Mouse (Mus musculus) heart, postnatal 0 days (tissue): Measurements from ENCODE around the gene Tet3.

Experiments used
- CTCF ChIP-seq: IDR thresholded peaks from 2 replicates; pipeline ENCODE4 v1.5.1; 2016; ENCODE audit warnings: antibody characterized with exemption, control low read depth, low read depth
- EP300 ChIP-seq: IDR thresholded peaks from 2 replicates; pipeline ENCODE4 v1.6.1; 2016; ENCODE audit warnings: antibody characterized with exemption, low read depth

DNA sequence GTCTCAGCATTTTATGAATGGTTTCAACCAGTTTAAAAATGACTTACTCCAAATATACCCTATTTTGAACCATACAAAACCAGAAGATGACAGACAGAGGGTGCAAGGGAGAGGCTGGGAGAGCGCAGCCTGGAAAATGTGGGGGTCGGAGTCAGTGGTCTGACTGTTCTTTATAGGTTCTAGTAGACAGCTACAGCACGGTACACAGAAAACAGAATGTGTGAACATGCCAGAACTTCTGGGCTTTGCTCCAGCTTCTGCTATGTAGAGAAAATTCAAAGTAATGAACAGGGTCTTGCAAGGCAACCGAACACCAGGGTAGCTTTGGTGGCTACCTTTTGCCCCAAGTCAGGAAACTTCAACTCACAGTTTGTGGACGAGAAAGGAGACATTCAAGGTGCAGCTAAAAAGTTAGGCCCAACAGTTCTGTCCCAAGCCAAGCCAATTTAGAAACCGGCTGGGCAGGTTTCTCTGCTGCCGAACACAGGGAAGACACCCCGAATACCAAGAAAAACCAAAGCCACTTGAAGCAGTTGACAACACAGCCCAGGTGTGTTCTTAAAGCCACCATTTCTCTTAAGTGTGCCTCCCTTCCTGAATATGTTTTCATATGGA lies 66.6 kb downstream of the Tet3 start:
- no peak for TF ChIP-seq CTCF
- no peak for TF ChIP-seq EP300
